Mouse (Mus musculus) midbrain, embryonic 10.5 days (tissue): ENCODE results near the gene H2-Q10. TPM values are rescaled to one million over a fixed set of nuclear protein-coding genes. Genes with fewer than 3 reads are reported as not detected.
"Not testable (repeated sequence)": the region's sequence is repeated elsewhere in the genome, so short reads cannot be mapped to it uniquely, and the experiment has no call there.

Source experiments
- DNase-seq: peaks from one replicate; pipeline ENCODE4 v3.0.0-alpha.2; 2017; ENCODE audit warnings: low spot score
- H3K27ac ChIP-seq: fragments of 300-500 bp; sonication (generic); replicated peaks from 2 replicates; pipeline ENCODE4 v1.5.1; 2016; ENCODE audit warnings: mild to moderate bottlenecking
- H3K27me3 ChIP-seq: fragments of 300-500 bp; sonication (generic); 2 replicates; pipeline ENCODE4 v1.6.1; 2016; ENCODE audit warnings: low read depth, mild to moderate bottlenecking; ENCODE audit not compliant: poor library complexity, severe bottlenecking
- H3K36me3 ChIP-seq: fragments of 300-500 bp; sonication (generic); 2 replicates; pipeline ENCODE4 v1.6.1; 2016; ENCODE audit warnings: mild to moderate bottlenecking, moderate library complexity
- H3K4me1 ChIP-seq: fragments of 300-500 bp; sonication (generic); 2 replicates; pipeline ENCODE4 v1.6.1; 2016
- H3K4me3 ChIP-seq: fragments of 300-500 bp; sonication (generic); 2 replicates; pipeline ENCODE4 v1.5.1; 2016; ENCODE audit warnings: mild to moderate bottlenecking, moderate library complexity
- H3K9me3 ChIP-seq: fragments of 300-500 bp; sonication (generic); replicated peaks from 2 replicates; pipeline ENCODE4 v1.6.1; 2016; ENCODE audit warnings: mild to moderate bottlenecking
- WGBS: fragments of 180-500 bp; shearing (Covaris S2); methylation state at CpG from one replicate; pipeline ENCODE4 v1.1.7; 2016; 5-methylcytosine and 5-hydroxymethylcytosine counted together
- polyA plus RNA-seq: library from polyadenylated mRNA; unstranded; fragments of >200 nt; fragmentation: Nextera tagmentation; extraction: Ambion mirVana; gene quantifications from 2 replicates; pipeline ENCODE4 v1.2.1, GENCODE M21; 2016

The H2-Q10 gene
- 0.22 and 0.27 TPM in 2 replicates for polyA plus RNA-seq

DNA sequence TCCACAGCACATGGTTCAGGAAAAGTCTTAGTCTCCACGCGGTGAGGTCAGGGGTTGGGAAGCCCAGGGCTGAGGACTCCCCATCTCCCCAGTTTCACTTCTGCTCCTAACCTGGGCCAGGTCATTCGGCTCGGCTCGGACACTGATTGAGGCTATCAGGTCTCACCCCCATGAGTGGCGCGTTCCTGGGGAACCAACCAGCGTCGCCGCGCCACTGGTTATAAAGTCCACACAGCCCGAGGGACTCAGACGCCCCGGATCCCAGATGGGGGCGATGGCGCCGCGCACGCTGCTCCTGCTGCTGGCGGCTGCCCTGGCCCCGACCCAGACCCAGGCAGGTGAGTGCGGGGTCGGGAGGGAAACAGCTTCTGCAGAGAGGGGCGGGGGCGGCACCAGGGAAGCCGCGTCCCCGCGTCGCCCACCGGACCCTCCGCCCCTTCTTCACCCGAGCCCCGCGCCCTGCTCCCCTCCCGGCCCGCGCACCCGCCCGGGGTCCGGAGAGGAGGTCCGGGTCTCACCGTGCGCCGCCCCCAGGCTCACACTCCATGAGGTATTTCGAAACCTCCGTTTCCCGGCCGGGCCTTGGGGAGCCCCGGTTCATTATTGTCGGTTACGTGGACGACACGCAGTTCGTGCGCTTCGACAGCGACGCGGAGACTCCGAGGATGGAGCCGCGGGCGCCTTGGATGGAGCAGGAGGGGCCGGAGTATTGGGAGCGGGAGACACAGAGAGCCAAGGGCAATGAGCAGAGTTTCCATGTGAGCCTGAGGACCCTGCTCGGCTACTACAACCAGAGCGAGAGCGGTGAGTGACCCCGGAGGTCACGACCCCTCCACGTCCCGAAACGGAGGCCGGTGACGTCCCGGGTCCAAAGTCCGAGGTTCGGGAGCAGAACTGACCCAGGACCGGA lies at the start of gene H2-Q10:
Gene H2-Q10 (plus strand): TSS at position 248 of the 910 bp plus-strand sequence.
- WGBS: 2% methylated on average over 80 of the region's 80 CpGs
- Histone ChIP-seq H3K36me3 (no peaks in the 10 kb centered on the region), H3K4me3 (peak within 1 kb of the TSS; percentile 60), H3K9me3 (no peaks in the 10 kb centered on the region), H3K4me1 (peaks cover 15% of the 10 kb centered on the region), H3K27me3 (peaks cover 46% of the 10 kb centered on the region), H3K27ac (0 out of 2 replicates have a peak within 1 kb of the TSS, but pooled peaks have one; percentile 42)
- DNase-seq: peak; percentile 33

DNA sequence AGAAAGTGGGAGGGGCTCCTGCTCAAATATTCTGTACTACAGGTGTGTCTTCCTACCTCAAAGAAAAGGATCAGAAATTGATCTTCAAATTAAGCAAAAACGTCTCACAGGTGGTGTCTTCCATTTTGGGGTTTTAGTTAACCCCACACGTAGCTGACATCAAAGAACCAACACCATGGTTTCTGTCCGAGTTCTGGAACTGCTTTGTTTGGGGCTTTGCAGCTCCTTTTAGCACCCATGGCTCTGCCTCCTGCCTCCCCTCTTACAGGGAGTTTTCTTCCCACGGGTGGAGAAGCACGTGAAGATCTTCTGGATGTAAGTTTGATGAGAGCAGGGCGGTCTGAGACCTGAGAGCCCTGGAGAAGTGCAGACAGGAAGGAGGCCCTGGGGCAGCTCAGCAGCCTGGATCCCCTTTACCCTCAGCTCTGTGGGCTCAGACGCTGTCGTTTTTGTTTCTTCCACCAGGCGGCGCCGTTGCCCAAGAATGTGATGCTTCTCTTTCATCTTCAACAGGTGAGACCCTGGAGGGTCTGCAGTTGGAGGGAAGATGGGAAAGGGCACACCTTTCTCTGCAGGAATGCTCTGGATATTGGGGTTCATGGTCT lies 49.6 kb upstream of the H2-Q10 start:
- 17% methylated on average over 11 of the region's 11 CpGs for WGBS
- H3K4me1 ChIP-seq, H3K36me3 ChIP-seq, H3K4me3 ChIP-seq, H3K27ac ChIP-seq, H3K9me3 ChIP-seq: not testable (repeated sequence)
- H3K27me3 ChIP-seq: peaks cover 31% of the 10 kb centered on the region
- DNase-seq: peak; percentile 51

DNA sequence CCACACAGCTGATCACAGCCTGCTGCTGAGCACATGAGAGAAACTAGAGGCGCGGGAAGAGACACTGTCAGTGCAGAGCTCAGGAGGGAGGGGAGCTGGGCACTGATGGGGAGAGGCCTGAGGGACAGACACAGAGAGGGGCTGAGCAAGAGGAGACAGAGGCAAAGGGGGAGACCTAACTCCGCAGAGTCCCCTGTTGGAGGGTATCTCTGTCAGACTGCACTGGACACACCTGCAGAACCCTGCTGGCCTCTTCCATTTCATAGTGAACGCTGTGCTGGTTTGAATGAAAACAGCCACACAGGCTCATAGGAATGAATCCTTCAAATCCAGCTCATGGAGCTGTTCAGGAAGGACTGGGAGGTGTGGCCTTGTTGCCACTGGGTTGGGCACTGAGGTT lies 48.6 kb upstream of the H2-Q10 start:
- not testable (repeated sequence) for H3K9me3 ChIP-seq, H3K4me3 ChIP-seq, H3K27ac ChIP-seq, H3K36me3 ChIP-seq, DNase-seq
- Histone ChIP-seq H3K4me1 (peaks cover 12% of the 10 kb centered on the region), H3K27me3 (peaks cover 41% of the 10 kb centered on the region)
- 89% methylated on average over 4 of the region's 4 CpGs for WGBS

DNA sequence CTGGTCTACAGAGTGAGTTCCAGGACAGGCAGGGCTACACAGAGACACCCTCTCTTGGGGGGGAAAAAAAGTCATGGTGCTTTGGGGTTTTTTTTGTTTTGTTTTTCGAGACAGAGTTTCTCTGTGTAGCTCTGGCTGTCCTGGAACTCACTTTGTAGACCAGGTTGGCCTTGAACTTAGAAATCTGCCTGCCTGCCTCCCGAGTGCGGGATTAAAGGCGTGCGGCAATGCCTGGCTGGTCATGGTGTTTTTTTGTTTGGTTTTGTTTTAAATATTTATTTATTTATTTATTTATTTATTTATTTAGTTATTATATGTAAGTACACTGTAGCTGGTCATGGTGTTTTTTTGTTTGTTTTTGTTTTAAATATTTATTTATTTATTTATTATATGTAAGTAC lies 47.5 kb upstream of the H2-Q10 start:
- DNase-seq, H3K36me3 ChIP-seq, H3K9me3 ChIP-seq, H3K27ac ChIP-seq, H3K4me3 ChIP-seq: not testable (repeated sequence)
- H3K4me1 ChIP-seq: peaks cover 12% of the 10 kb centered on the region
- peaks cover 44% of the 10 kb centered on the region for H3K27me3 ChIP-seq
- 91% methylated on average over 5 of the region's 5 CpGs for WGBS

DNA sequence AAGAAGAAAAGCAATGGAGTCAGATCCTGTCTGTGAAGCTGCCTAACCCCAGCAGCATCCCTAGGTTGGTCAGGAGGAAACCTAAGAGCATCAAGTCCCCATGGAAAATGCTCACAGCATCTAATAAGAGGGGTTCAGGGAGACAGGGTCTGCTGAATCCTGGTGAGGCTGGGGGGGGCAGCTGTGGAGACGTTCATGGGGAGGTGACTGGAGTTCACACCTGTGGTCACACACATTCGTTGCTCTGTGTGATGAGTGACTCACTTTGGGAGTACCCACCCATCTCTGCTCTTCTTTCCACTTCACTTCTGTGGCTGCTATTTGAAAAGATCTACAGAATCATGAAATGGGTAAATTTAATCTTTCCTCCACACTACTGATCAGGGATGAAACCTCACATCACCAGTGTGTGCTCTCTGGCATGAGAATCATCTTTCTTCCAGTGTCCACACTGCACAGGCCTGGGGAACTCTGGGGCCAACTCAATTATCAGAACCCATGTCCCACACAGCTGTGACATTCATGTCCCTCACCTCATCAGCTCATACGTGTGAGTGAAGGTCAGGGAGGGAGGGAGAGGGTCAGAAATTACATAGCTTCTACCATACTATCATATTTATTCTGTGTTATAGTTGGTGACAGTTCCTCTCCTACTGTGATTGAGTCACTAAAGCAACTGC lies 46.6 kb upstream of the H2-Q10 start:
- peaks cover 12% of the 10 kb centered on the region for H3K4me1 ChIP-seq
- H3K27ac ChIP-seq, DNase-seq, H3K4me3 ChIP-seq, H3K9me3 ChIP-seq, H3K36me3 ChIP-seq: not testable (repeated sequence)
- 73% methylated on average over 3 of the region's 3 CpGs for WGBS
- H3K27me3 ChIP-seq: peaks cover 41% of the 10 kb centered on the region

DNA sequence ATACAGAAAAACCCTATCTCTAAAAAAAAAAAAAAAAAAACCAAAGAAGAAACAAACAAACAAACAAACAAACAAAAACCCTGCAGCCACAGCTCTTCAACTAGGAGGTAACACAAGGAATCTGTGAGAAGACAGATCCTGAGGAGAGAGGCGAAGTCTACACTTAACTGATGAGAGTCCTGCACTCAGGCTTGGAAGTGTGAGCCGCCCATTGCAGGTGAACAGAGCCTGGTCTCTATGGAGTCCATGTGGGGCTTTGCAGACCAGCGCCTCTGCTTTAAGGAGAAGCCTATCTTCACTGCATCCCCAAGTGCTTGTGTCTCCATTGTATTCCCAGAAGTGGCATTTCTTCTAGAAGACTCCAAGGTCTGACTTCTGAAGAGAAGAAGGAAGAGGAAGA lies 45.8 kb upstream of the H2-Q10 start:
- not testable (repeated sequence) for DNase-seq, H3K4me3 ChIP-seq, H3K36me3 ChIP-seq, H3K27ac ChIP-seq, H3K9me3 ChIP-seq
- Histone ChIP-seq H3K4me1 (peaks cover 12% of the 10 kb centered on the region), H3K27me3 (peaks cover 45% of the 10 kb centered on the region)
- 81% methylated on average over 3 of the region's 3 CpGs for WGBS

DNA sequence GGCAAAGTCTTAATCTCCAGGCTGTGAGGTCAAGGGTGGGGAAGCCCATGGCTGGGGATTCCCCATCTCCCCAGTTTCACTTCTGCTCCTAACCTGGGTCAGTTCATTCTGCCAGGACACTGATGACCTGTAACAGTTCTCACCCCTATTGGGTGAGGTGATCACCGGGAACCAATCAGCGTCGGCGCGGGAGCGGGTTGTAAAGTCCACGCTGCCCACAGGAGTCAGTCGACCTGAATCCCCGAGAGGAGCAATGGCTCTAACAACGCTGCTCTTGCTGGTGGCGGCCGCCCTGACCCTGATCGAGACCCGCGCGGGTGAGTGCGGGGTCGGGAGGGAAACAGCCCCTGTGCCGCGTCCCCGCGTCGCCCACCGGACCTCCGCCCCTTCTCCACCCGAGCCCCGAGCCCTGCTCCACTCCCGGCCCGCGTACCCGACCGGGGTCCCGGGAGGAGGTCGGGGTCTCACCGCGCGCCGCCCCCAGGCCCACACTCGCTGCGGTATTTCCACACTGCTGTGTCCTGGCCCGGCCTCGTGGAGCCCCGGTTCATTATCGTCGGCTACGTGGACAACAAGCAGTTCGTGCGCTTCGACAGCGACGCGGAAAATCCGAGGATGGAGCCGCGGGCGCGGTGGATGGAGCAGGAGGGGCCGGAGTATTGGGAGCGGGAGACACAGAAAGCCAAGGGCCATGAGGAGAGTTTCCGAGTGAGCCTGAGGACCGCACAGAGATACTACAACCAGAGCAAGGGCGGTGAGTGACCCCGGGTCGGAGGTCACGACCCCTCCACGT lies 45.1 kb upstream of the H2-Q10 start, which contains the start of gene H2-Q6:
Gene H2-Q6 (plus strand): TSS at position 227 of the 793 bp plus-strand sequence.
- WGBS: 2% methylated on average over 54 of the region's 66 CpGs
- H3K9me3 ChIP-seq, H3K36me3 ChIP-seq: not testable (repeated sequence)
- H3K4me1 ChIP-seq: peaks cover 12% of the 10 kb centered on the region
- peaks cover 50% of the 10 kb centered on the region for H3K27me3 ChIP-seq
- H3K4me3 ChIP-seq: peak within 1 kb of the TSS; percentile 51
- DNase-seq: peak; percentile 69
- H3K27ac ChIP-seq: peak within 1 kb of the TSS; percentile 43; the same call in 1 of the 2 replicates

DNA sequence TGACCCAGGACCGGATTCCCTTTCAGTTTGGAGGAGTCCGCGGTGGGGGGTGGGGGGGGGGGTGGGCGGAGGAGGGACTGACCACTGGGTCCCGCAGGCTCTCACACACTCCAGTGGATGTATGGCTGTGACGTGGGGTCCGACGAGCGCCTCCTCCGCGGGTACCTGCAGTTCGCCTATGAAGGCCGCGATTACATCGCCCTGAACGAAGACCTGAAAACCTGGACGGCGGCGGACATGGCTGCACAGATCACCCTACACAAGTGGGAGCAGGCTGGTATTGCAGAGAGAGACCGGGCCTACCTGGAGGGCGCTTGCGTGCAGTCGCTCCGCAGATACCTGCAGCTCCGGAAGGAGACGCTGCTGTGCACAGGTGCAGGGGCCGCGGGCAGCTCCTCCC lies 44.4 kb upstream of the H2-Q10 start:
- 13% methylated on average over 28 of the region's 28 CpGs for WGBS
- Histone ChIP-seq H3K4me1 (peaks cover 12% of the 10 kb centered on the region), H3K4me3 (peak overlapping the region; percentile 51), H3K27me3 (peaks cover 50% of the 10 kb centered on the region)
- not testable (repeated sequence) for H3K36me3 ChIP-seq, H3K27ac ChIP-seq, H3K9me3 ChIP-seq
- DNase-seq: peak; percentile 51

DNA sequence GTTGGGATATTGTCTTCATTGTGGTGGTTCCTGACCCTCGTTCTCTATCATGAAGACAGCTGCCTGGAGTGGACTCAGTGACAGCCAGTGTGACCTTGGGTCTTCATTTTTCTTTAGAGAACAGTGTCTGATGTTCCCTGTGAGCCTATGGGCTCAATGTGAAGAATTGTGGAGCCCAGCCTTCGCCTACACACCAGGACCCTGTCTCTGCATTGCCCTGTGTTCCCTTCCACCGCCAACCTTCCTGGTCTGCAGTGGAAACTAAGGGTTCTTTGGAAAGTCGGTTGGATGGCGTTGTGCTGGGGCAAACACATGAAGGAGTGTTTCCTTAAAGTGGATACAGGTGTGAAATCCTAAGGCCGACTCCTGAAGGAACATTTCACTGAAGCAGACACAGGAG lies 41.0 kb upstream of the H2-Q10 start:
- not testable (repeated sequence) for H3K27ac ChIP-seq, DNase-seq, H3K9me3 ChIP-seq, H3K4me3 ChIP-seq, H3K36me3 ChIP-seq
- H3K4me1 ChIP-seq: peaks cover 12% of the 10 kb centered on the region
- H3K27me3 ChIP-seq: peaks cover 35% of the 10 kb centered on the region
- WGBS: 88% methylated on average over 6 of the region's 6 CpGs

DNA sequence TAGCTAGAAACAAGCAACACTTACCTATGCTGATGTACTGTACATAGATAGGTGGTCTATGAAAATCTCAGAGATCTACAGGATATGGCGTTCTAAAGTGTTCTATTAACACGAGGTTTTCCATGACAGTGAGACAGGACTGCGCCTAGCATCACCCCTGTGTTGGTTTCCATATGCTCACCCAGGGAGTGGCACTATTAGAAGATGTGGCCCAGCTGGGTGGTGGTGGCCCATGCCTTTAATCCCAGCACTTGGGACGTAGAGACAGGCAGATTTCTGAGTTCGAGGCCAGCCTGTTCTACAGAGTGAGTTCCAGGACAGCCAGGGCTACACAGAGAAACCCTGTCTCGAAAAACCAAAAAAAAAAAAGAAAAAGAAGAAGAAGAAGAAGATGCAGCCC lies 39.2 kb upstream of the H2-Q10 start:
- H3K27ac ChIP-seq: not testable (repeated sequence)

DNA sequence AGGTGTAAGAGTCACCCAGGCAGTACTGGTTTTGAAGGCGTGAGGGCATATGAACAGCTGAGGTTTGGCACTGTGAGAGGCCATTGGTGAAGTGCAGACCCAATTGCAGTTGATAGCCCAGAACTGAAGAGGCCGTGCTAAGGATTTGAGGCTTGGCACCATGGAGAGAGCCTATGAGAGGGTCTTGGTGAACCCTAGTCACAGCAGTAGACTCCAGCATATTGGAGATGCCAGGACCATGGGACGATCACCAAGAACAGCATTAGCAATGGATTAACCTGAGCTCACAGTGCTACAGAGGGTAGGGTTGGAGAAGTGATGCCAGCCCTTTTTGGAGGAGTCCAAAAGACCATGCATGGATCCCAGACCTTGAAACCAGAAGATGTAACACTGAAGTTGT lies 37.7 kb upstream of the H2-Q10 start:
- not testable (repeated sequence) for H3K9me3 ChIP-seq, H3K4me1 ChIP-seq, H3K4me3 ChIP-seq, H3K27ac ChIP-seq, DNase-seq, H3K36me3 ChIP-seq
- WGBS: 81% methylated on average over 3 of the region's 3 CpGs
- H3K27me3 ChIP-seq: peaks cover 16% of the 10 kb centered on the region

More for the DNA sequence above, 39.2 kb upstream of the H2-Q10 start:
- not testable (repeated sequence) for H3K4me1 ChIP-seq, H3K4me3 ChIP-seq, H3K36me3 ChIP-seq, H3K9me3 ChIP-seq, DNase-seq
- WGBS: 84% methylated on average over 6 of the region's 6 CpGs
- peaks cover 21% of the 10 kb centered on the region for H3K27me3 ChIP-seq

DNA sequence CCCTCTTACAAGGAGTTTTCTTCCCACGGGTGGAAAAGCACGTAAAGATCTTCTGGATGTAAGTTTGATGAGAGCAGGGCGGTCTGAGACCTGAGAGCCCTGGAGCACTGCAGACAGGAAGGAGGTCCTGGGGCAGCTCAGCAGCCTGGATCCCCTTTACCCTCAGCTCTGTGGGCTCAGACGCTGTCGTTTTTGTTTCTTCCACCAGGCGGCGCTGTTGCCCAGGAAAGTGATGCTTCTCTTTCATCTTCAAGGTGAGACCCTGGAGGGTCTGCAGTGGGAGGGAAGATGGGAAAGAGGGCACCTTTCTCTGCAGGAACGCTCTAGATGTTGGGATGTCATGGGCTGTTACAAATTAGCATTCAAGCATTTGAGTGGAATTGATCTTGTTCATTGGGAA lies 35.1 kb upstream of the H2-Q10 start:
- H3K4me3 ChIP-seq, H3K27ac ChIP-seq, H3K36me3 ChIP-seq, H3K9me3 ChIP-seq: not testable (repeated sequence)
- peak; percentile 63 for DNase-seq
- WGBS: 8% methylated on average over 8 of the region's 8 CpGs
- peaks cover 11% of the 10 kb centered on the region for H3K4me1 ChIP-seq
- H3K27me3 ChIP-seq: peaks cover 28% of the 10 kb centered on the region
